In genomic region chr3:153926333-153926732, GRCm38 (mm10) we compare ENCODE assay signal across 28 mouse cellular contexts. TPM values are rescaled to one million over a fixed set of nuclear protein-coding genes. Genes with fewer than 3 reads are reported as not detected.
DNase-seq lines count a peak whose midpoint lies in the region; ATAC-seq and TF ChIP-seq lines count a peak whose summit lies in the region.
"Had no signal": no experiment of that assay in that cellular context is flagged by ENCODE, and none has a peak within 500 bp of the region (broad histone marks: within the 10 kb centered on the region; RNA-seq: fewer than 3 reads in every experiment).

No protein-coding gene starts in this region.

- no peak overlapping the region for H3K4me2 ChIP-seq in liver, postnatal 0 days (ENCODE audit: low read depth, low read length)
- H3K4me2 ChIP-seq in liver, embryonic 12.5 days, result no peak overlapping the region
- H3K4me2 ChIP-seq: heart, embryonic 15.5 days; hindbrain, embryonic 13.5 days; limb, embryonic 12.5 days; midbrain, embryonic 15.5 days; neural tube, embryonic 12.5 days had no signal

- H3K9ac ChIP-seq in heart, adult 2 months (ENCODE audit: low read depth, low read length), result no peak overlapping the region
- no peak overlapping the region for H3K9ac ChIP-seq in liver, postnatal 0 days (replicated peaks)
- no peak overlapping the region for H3K9ac ChIP-seq in liver, embryonic 12.5 days
- H3K9ac ChIP-seq: heart, embryonic 15.5 days; hindbrain, embryonic 13.5 days; limb, embryonic 12.5 days; midbrain, embryonic 15.5 days; neural tube, embryonic 12.5 days had no signal

- no peak for ATAC-seq in liver, postnatal 0 days
- no peak for ATAC-seq in liver, embryonic 12.5 days
- ATAC-seq: activated CD4-positive, CD25-positive, alpha-beta regulatory T cell, adult 4 months; midbrain, embryonic 15.5 days; Patski had no signal

- TF ChIP-seq CTCF in heart, adult 2 months (IDR thresholded peaks at IDR 0.05), result 0 out of 2 replicates have a peak, but pooled peaks have one; percentile 8
- peak; percentile 5; the same call in 1 of the 2 replicates for TF ChIP-seq CTCF in liver, postnatal 0 days (IDR thresholded peaks at IDR 0.05; ENCODE audit: low read depth)

- no peaks in the 10 kb centered on the region for H3K9me3 ChIP-seq in liver, postnatal 0 days (ENCODE audit: low read length)
- no peaks in the 10 kb centered on the region for H3K9me3 ChIP-seq in liver, embryonic 12.5 days (replicated peaks)
- H3K9me3 ChIP-seq in midbrain, embryonic 10.5 days (replicated peaks), result no peaks in the 10 kb centered on the region
- H3K9me3 ChIP-seq: embryonic facial prominence, embryonic 10.5 days; forebrain, embryonic 10.5 days; heart, embryonic 15.5 days; hindbrain, embryonic 13.5 days; limb, embryonic 12.5 days; midbrain, embryonic 15.5 days; neural tube, embryonic 12.5 days had no signal

- 91% methylated on average over 7 of the region's 7 CpGs for WGBS in heart, adult 2 months
- 86% methylated on average over 7 of the region's 7 CpGs for WGBS in liver, postnatal 0 days (ENCODE audit: insufficient replicate concordance)
- WGBS in liver, embryonic 12.5 days (ENCODE audit: insufficient replicate concordance), result 82% methylated on average over 7 of the region's 7 CpGs
- 89% methylated on average over 7 of the region's 7 CpGs for WGBS in midbrain, embryonic 10.5 days

- H3K27me3 ChIP-seq in heart, adult 2 months (ENCODE audit: control insufficient read depth, insufficient read depth, low read length), result no peaks in the 10 kb centered on the region
- no peaks in the 10 kb centered on the region for H3K27me3 ChIP-seq in liver, postnatal 0 days (ENCODE audit: insufficient read depth, low read length)
- no peaks in the 10 kb centered on the region for H3K27me3 ChIP-seq in liver, embryonic 12.5 days (replicated peaks)
- H3K27me3 ChIP-seq in midbrain, embryonic 10.5 days (ENCODE audit: low read depth, poor library complexity, severe bottlenecking), result no peaks in the 10 kb centered on the region
- H3K27me3 ChIP-seq: heart, embryonic 15.5 days; hindbrain, embryonic 13.5 days; limb, embryonic 12.5 days; midbrain, embryonic 15.5 days; neural tube, embryonic 12.5 days; Patski had no signal

- H3K4me1 ChIP-seq in heart, adult 2 months (ENCODE audit: control insufficient read depth, insufficient read depth, low read length), result no peaks in the 10 kb centered on the region
- H3K4me1 ChIP-seq in liver, postnatal 0 days (ENCODE audit: insufficient read depth), result no peaks in the 10 kb centered on the region; the same call in 1 of the 2 replicates
- 0 out of 2 replicates have a peak, but pooled peaks cover 2% of the 10 kb centered on the region for H3K4me1 ChIP-seq in liver, embryonic 12.5 days
- H3K4me1 ChIP-seq in midbrain, embryonic 10.5 days, result no peaks in the 10 kb centered on the region
- H3K4me1 ChIP-seq: embryonic facial prominence, embryonic 10.5 days; forebrain, embryonic 10.5 days; heart, embryonic 15.5 days; hindbrain, embryonic 13.5 days; limb, embryonic 12.5 days; midbrain, embryonic 15.5 days; neural tube, embryonic 12.5 days had no signal

- TF ChIP-seq POLR2A in heart, adult 2 months (IDR thresholded peaks at IDR 0.05; ENCODE audit: insufficient read depth, low read depth, low read length), result no peak

- no peak overlapping the region for H3K27ac ChIP-seq in heart, adult 2 months
- H3K27ac ChIP-seq in liver, postnatal 0 days (ENCODE audit: low read depth), result no peak overlapping the region
- no peak overlapping the region for H3K27ac ChIP-seq in liver, embryonic 12.5 days
- H3K27ac ChIP-seq in midbrain, embryonic 10.5 days (replicated peaks), result no peak overlapping the region
- H3K27ac ChIP-seq: embryonic facial prominence, embryonic 10.5 days; forebrain, embryonic 10.5 days; heart, embryonic 15.5 days; hindbrain, embryonic 13.5 days; limb, embryonic 12.5 days; midbrain, embryonic 15.5 days; neural tube, embryonic 12.5 days had no signal

- TF ChIP-seq EP300 in heart, adult 2 months (IDR thresholded peaks at IDR 0.05; ENCODE audit: insufficient read depth, low read depth, low read length), result no peak
- no peak for TF ChIP-seq EP300 in liver, postnatal 0 days (IDR thresholded peaks at IDR 0.05; ENCODE audit: low read depth)

- H3K79me2 ChIP-seq in heart, adult 2 months (replicated peaks; ENCODE audit: control insufficient read depth, insufficient read depth, low read length), result no peaks in the 10 kb centered on the region

- H3K4me3 ChIP-seq in heart, adult 2 months, result no peak overlapping the region
- no peak overlapping the region for H3K4me3 ChIP-seq in liver, postnatal 0 days (ENCODE audit: low read depth, low read length)
- H3K4me3 ChIP-seq in liver, embryonic 12.5 days, result no peak overlapping the region
- H3K4me3 ChIP-seq in midbrain, embryonic 10.5 days, result no peak overlapping the region
- H3K4me3 ChIP-seq: embryonic facial prominence, embryonic 10.5 days; forebrain, embryonic 10.5 days; heart, embryonic 15.5 days; hindbrain, embryonic 13.5 days; limb, embryonic 12.5 days; midbrain, embryonic 15.5 days; neural tube, embryonic 12.5 days had no signal

- DNase-seq in heart, adult 2 months, result no peak
- DNase-seq in heart, adult 8-10 months (ENCODE audit: low spot score), result no peak
- DNase-seq in liver, postnatal 0 days, result no peak
- DNase-seq in 416B (ENCODE audit: low read depth) (peak; percentile 18), R1 (ENCODE audit: low read depth, low spot score) (peak; percentile 75)
- no peak for DNase-seq in heart, adult 9 months (ENCODE audit: low spot score in 2 of 2)
- no peak for DNase-seq in midbrain, embryonic 10.5 days (ENCODE audit: low spot score)
- DNase-seq: adrenal gland, postnatal 10 days; B cell, adult 2 months; cerebellum, postnatal 10 days; gastrocnemius, postnatal 25 days; heart, adult 18-20 months; heart, postnatal 36 days; kidney, adult 9 months; kidney, postnatal 25 days; right cerebral cortex, postnatal 14 days; spleen, adult 18-20 months; thymus, adult 18-20 months had no signal

- intact Hi-C loops in heart, adult 2 months (cut with DNase I), result no loop called here

- peaks cover 10% of the 10 kb centered on the region for H3K36me3 ChIP-seq in heart, adult 2 months (ENCODE audit: control insufficient read depth, insufficient read depth, low read length)
- peaks cover 37% of the 10 kb centered on the region for H3K36me3 ChIP-seq in liver, postnatal 0 days (replicated peaks; ENCODE audit: insufficient read depth, low read length)
- peaks cover 73% of the 10 kb centered on the region for H3K36me3 ChIP-seq in liver, embryonic 12.5 days
- peaks cover 80% of the 10 kb centered on the region for H3K36me3 ChIP-seq in midbrain, embryonic 10.5 days

RNA-seq across cellular contexts. Expression of gene Rabggtb, which starts 13.5 kb away (rescaled TPM):
- 10 to 100 TPM; 81.8 to 98.2 TPM for total RNA-seq in heart, adult 2 months (2021)
- polyA plus RNA-seq in heart, adult 2 months (2012; rRNA removed), result 48.0 and 89.5 TPM in 2 replicates
- 100 to 1,000 TPM in 2 of 4 experiments, 10 to 100 TPM in 2; 95.0 to 103 (median 99.9) TPM for total RNA-seq in heart, adult 8-10 months (2022)
- polyA plus RNA-seq in liver, postnatal 0 days (2015; fragmentation: Nextera tagmentation; extraction: Ambion mirVana), result 28.7 and 31.8 TPM in 2 replicates
- 60.8 and 62.2 TPM in 2 replicates for polyA plus RNA-seq in liver, embryonic 12.5 days (2016; fragmentation: Nextera tagmentation; extraction: Ambion mirVana)
- polyA plus RNA-seq in midbrain, embryonic 10.5 days (2016; fragmentation: Nextera tagmentation; extraction: Ambion mirVana), result 43.7 and 48.0 TPM in 2 replicates

RNA-seq across cellular contexts. Expression of gene Acadm, which starts 18.1 kb away (rescaled TPM):
- total RNA-seq in heart, adult 2 months (2021), result 1,000 to 10,000 TPM; 1,125 to 1,306 TPM
- polyA plus RNA-seq in heart, adult 2 months (2012; rRNA removed), result 480 and 876 TPM in 2 replicates
- total RNA-seq in heart, adult 8-10 months (2022), result 1,000 to 10,000 TPM; 1,199 to 1,642 (median 1,432) TPM
- 271 and 289 TPM in 2 replicates for polyA plus RNA-seq in liver, postnatal 0 days (2015; fragmentation: Nextera tagmentation; extraction: Ambion mirVana)
- polyA plus RNA-seq in liver, embryonic 12.5 days (2016; fragmentation: Nextera tagmentation; extraction: Ambion mirVana), result 51.7 and 53.4 TPM in 2 replicates
- 44.4 and 53.5 TPM in 2 replicates for polyA plus RNA-seq in midbrain, embryonic 10.5 days (2016; fragmentation: Nextera tagmentation; extraction: Ambion mirVana)

RNA-seq across cellular contexts. Expression of gene Msh4, which starts 20.4 kb away (rescaled TPM):
- under 1 TPM in 1 of 2 experiments, not detected in 1; 0.07 TPM for total RNA-seq in heart, adult 2 months (2021)
- 0.06 TPM in 1 of 2 replicates, not detected in the other for polyA plus RNA-seq in heart, adult 2 months (2012; rRNA removed)
- total RNA-seq in heart, adult 8-10 months (2022), result under 1 TPM in 1 of 4 experiments, not detected in 3; 0.08 TPM
- polyA plus RNA-seq in liver, postnatal 0 days (2015; fragmentation: Nextera tagmentation; extraction: Ambion mirVana), result not detected in 2 replicates
- 0.10 and 0.11 TPM in 2 replicates for polyA plus RNA-seq in liver, embryonic 12.5 days (2016; fragmentation: Nextera tagmentation; extraction: Ambion mirVana)
- 0.07 and 0.09 TPM in 2 replicates for polyA plus RNA-seq in midbrain, embryonic 10.5 days (2016; fragmentation: Nextera tagmentation; extraction: Ambion mirVana)
- total RNA-seq: gastrocnemius, postnatal 25 days had no signal

RNA-seq across cellular contexts. Expression of gene Slc44a5, which starts 46.9 kb away (rescaled TPM):
- under 1 TPM in 1 of 2 experiments, not detected in 1; 0.14 TPM for total RNA-seq in heart, adult 2 months (2021)
- polyA plus RNA-seq in heart, adult 2 months (2012; rRNA removed), result 0.25 and 0.76 TPM in 2 replicates
- total RNA-seq in heart, adult 8-10 months (2022), result under 1 TPM in 3 of 4 experiments, not detected in 1; 0.09 to 0.19 (median 0.13) TPM
- 0.02 and 0.18 TPM in 2 replicates for polyA plus RNA-seq in liver, postnatal 0 days (2015; fragmentation: Nextera tagmentation; extraction: Ambion mirVana)
- polyA plus RNA-seq in liver, embryonic 12.5 days (2016; fragmentation: Nextera tagmentation; extraction: Ambion mirVana), result 0.20 and 0.36 TPM in 2 replicates
- 3.6 and 4.2 TPM in 2 replicates for polyA plus RNA-seq in midbrain, embryonic 10.5 days (2016; fragmentation: Nextera tagmentation; extraction: Ambion mirVana)
- total RNA-seq: heart, postnatal 36 days had no signal
- polyA plus RNA-seq: activated CD4-positive, CD25-positive, alpha-beta regulatory T cell, adult 4 months had no signal

Comparison
In these comparisons a context has a peak if more than half of its experiments do, and no peak if none do; other contexts are left out.
1. DNase-seq: peak in 416B (single experiment) and R1 (single experiment); none in heart, adult 2 months (0 of 2), heart, adult 8-10 months (single experiment), liver, postnatal 0 days (single experiment), heart, adult 9 months (0 of 2) and midbrain, embryonic 10.5 days (single experiment).